Mouse (Mus musculus) adrenal gland, postnatal 0 days (tissue): ENCODE results near the gene N4bp2l1. TPM values are rescaled to one million over a fixed set of nuclear protein-coding genes. Genes with fewer than 3 reads are reported as not detected.

ENCODE experiments used
- polyA plus RNA-seq: library from polyadenylated mRNA; unstranded; fragments of >200 nt; fragmentation: Nextera tagmentation; extraction: Ambion mirVana; gene quantifications from 2 replicates; pipeline ENCODE4 v1.2.1, GENCODE M21; 2015

Gene N4bp2l1
- polyA plus RNA-seq: 20.9 and 46.0 TPM in 2 replicates

GRCm38 (mm10) chr5:150597088-150597487, at the start of gene N4bp2l1:
Gene N4bp2l1, minus strand, starts transcription at chr5:150597188.

GRCm38 (mm10) chr5:150521937-150522866, 74.8 kb downstream of the N4bp2l1 start, which contains the start of gene Brca2:
Gene Brca2, plus strand, starts transcription at chr5:150522630.

Other genes with a start within 250 kb of the N4bp2l1 start
- not detected in 2 replicates for gene Zar1l, start 79.0 kb downstream of the N4bp2l1 start, polyA plus RNA-seq
- 6.8 and 10.7 TPM in 2 replicates for gene Brca2, start 74.6 kb downstream of the N4bp2l1 start, polyA plus RNA-seq
- 49.7 and 83.2 TPM in 2 replicates for gene N4bp2l2, start 69.0 kb upstream of the N4bp2l1 start, polyA plus RNA-seq
- 12.8 and 13.7 TPM in 2 replicates for gene Pds5b, start 76.6 kb upstream of the N4bp2l1 start, polyA plus RNA-seq